Mouse (Mus musculus) forebrain, embryonic 10.5 days (tissue): ENCODE data around the gene Gm28308. TPM values are rescaled to one million over a fixed set of nuclear protein-coding genes. Genes with fewer than 3 reads are reported as not detected.
A peak's percentile ranks its signal among the peaks of the same experiment; 100 is the strongest.

Source experiments
- DNase-seq: peaks from one replicate; pipeline ENCODE4 v3.0.0-alpha.2; 2017; ENCODE audit warnings: low spot score; ENCODE audit errors: extremely low spot score
- H3K27ac ChIP-seq: fragments of 300-500 bp; sonication (generic); 2 replicates; pipeline ENCODE4 v1.5.1; 2016; ENCODE audit warnings: mild to moderate bottlenecking
- H3K27me3 ChIP-seq: fragments of 300-500 bp; sonication (generic); 2 replicates; pipeline ENCODE4 v1.6.1; 2016; ENCODE audit warnings: mild to moderate bottlenecking; ENCODE audit not compliant: poor library complexity, severe bottlenecking
- H3K36me3 ChIP-seq: fragments of 300-500 bp; sonication (generic); replicated peaks from 2 replicates; pipeline ENCODE4 v1.6.1; 2016; ENCODE audit warnings: mild to moderate bottlenecking, moderate library complexity
- H3K4me1 ChIP-seq: fragments of 300-500 bp; sonication (generic); 2 replicates; pipeline ENCODE4 v1.6.1; 2016
- H3K4me3 ChIP-seq: fragments of 300-500 bp; sonication (generic); 2 replicates; pipeline ENCODE4 v1.5.1; 2016; ENCODE audit warnings: mild to moderate bottlenecking, moderate library complexity
- H3K9me3 ChIP-seq: fragments of 300-500 bp; sonication (generic); 2 replicates; pipeline ENCODE4 v1.6.1; 2016; ENCODE audit warnings: mild to moderate bottlenecking, moderate library complexity
- WGBS: fragments of 180-500 bp; shearing (Covaris S2); methylation state at CpG from one replicate; pipeline ENCODE4 v1.1.7; 2016; 5-methylcytosine and 5-hydroxymethylcytosine counted together
- microRNA counts: library from miRNA; unstranded; fragments of <30 nt; microRNA quantifications from one replicate; lab custom pipeline; 2017
- microRNA-seq: library from miRNA; unstranded; fragments of <30 nt; microRNA quantifications from one replicate; pipeline ENCODE4, GENCODE M21; 2017
- polyA plus RNA-seq: library from polyadenylated mRNA; unstranded; fragments of >200 nt; fragmentation: Nextera tagmentation; extraction: Ambion mirVana; gene quantifications from 2 replicates; pipeline ENCODE4 v1.2.1, GENCODE M21; 2016

Gene Gm28308
- polyA plus RNA-seq, 1 experiment from 2014 or later, result not detected

GRCm38 (mm10) chr6:52137841-52138535 is 75.2 kb downstream of the Gm28308 start:
- peaks cover 15% of the 10 kb centered on the region for H3K4me1 ChIP-seq
- no peaks in the 10 kb centered on the region for H3K36me3 ChIP-seq
- no peaks in the 10 kb centered on the region for H3K9me3 ChIP-seq
- 72% methylated on average over 9 of the region's 9 CpGs for WGBS
- H3K27ac ChIP-seq, result no peak overlapping the region
- no peak overlapping the region for H3K4me3 ChIP-seq
- H3K27me3 ChIP-seq, result peaks cover 20% of the 10 kb centered on the region; the same call in 1 of the 2 replicates
- no peak for DNase-seq

- Histone ChIP-seq H3K27ac (no peak overlapping the region), H3K9me3 (peaks cover 4% of the 10 kb centered on the region), H3K4me3 (no peak overlapping the region), H3K36me3 (no peaks in the 10 kb centered on the region), H3K4me1 (peaks cover 5% of the 10 kb centered on the region; the same call in 1 of the 2 replicates), H3K27me3 (peaks cover 7% of the 10 kb centered on the region; the same call in 1 of the 2 replicates)
- DNase-seq, result no peak
- 84% methylated on average over 4 of the region's 4 CpGs for WGBS
These were observed 89.5 kb downstream of the Gm28308 start for GRCm38 (mm10) chr6:52123673-52124072.

GRCm38 (mm10) chr6:52121173-52121572 is 92.0 kb downstream of the Gm28308 start:
- WGBS, result 76% methylated on average over 3 of the region's 3 CpGs
- no peaks in the 10 kb centered on the region for H3K9me3 ChIP-seq
- no peak overlapping the region for H3K27ac ChIP-seq
- H3K36me3 ChIP-seq, result no peaks in the 10 kb centered on the region
- no peak overlapping the region for H3K4me3 ChIP-seq
- DNase-seq, result no peak
- peaks cover 17% of the 10 kb centered on the region for H3K27me3 ChIP-seq
- peaks cover 17% of the 10 kb centered on the region for H3K4me1 ChIP-seq

GRCm38 (mm10) chr6:52118903-52119635 is 94.1 kb downstream of the Gm28308 start:
- H3K9me3 ChIP-seq, result no peaks in the 10 kb centered on the region
- H3K4me3 ChIP-seq, result no peak overlapping the region
- 58% methylated on average over 6 of the region's 6 CpGs for WGBS
- peaks cover 28% of the 10 kb centered on the region for H3K4me1 ChIP-seq
- peaks cover 25% of the 10 kb centered on the region for H3K27me3 ChIP-seq
- DNase-seq, result no peak
- H3K36me3 ChIP-seq, result no peaks in the 10 kb centered on the region
- no peak overlapping the region for H3K27ac ChIP-seq

- Histone ChIP-seq H3K27ac (no peak overlapping the region), H3K4me1 (peaks cover 28% of the 10 kb centered on the region), H3K27me3 (peaks cover 25% of the 10 kb centered on the region), H3K4me3 (no peak overlapping the region), H3K9me3 (no peaks in the 10 kb centered on the region), H3K36me3 (no peaks in the 10 kb centered on the region)
- DNase-seq, result no peak
- WGBS, result 19% methylated on average over 5 of the region's 5 CpGs
These were observed 97.2 kb downstream of the Gm28308 start for GRCm38 (mm10) chr6:52115899-52116298.

MicroRNAs encoded within 50 kb of the gene (microRNA counts, 519-probe panel; counts per million panel counts)
- microRNA mmu-miR-196b (lab: Ali Mortazavi, UCI), result 341 counts per million, percentile 65 among the panel's probes with 10 or more counts

Small RNA genes lying within 50 kb of the gene (microRNA-seq; reads per million reads assigned to microRNA genes)
- 64.4 reads per million, percentile 44 among the genes with 10 or more reads in this experiment for gene Mir196b

Other genes starting within 250 kb of the Gm28308 start
- 7.7 and 9.0 TPM in 2 replicates for gene Skap2, start 200.8 kb downstream of the Gm28308 start, polyA plus RNA-seq
- not detected in 2 replicates for gene Hoxa1, start 55.0 kb downstream of the Gm28308 start, polyA plus RNA-seq
- gene Hoxa2, start 48.5 kb downstream of the Gm28308 start, polyA plus RNA-seq, result not detected in 2 replicates
- not detected in 2 replicates for gene 5730596B20Rik, start 35.8 kb downstream of the Gm28308 start, polyA plus RNA-seq
- not detected in 2 replicates for gene Hoxa4, start 21.6 kb downstream of the Gm28308 start, polyA plus RNA-seq
- not detected in 2 replicates for gene Hoxa5, start 8.8 kb downstream of the Gm28308 start, polyA plus RNA-seq
- gene Hoxa6, start 4.6 kb downstream of the Gm28308 start, polyA plus RNA-seq, result not detected in 2 replicates
- not detected in 2 replicates for gene Hoxa3, start within 50 bp of the Gm28308 start, polyA plus RNA-seq
- gene Hoxa7, start 8.5 kb upstream of the Gm28308 start, polyA plus RNA-seq, result not detected in 2 replicates
- not detected in 2 replicates for gene Hoxa9, start 17.8 kb upstream of the Gm28308 start, polyA plus RNA-seq
- gene Hoxa10, start 27.5 kb upstream of the Gm28308 start, polyA plus RNA-seq, result not detected in 2 replicates
- not detected in 2 replicates for gene Hoxa11, start 32.5 kb upstream of the Gm28308 start, polyA plus RNA-seq
- gene Hoxa13, start 47.5 kb upstream of the Gm28308 start, polyA plus RNA-seq, result not detected in 2 replicates
- not detected in 2 replicates for gene Evx1, start 100.2 kb upstream of the Gm28308 start, polyA plus RNA-seq